Comparison of ENCODE assay signal across 8 mouse cellular contexts in genomic region chr9:66513150-66513549, GRCm38 (mm10). TPM values are rescaled to one million over a fixed set of nuclear protein-coding genes. Genes with fewer than 3 reads are reported as not detected.
DNase-seq lines count a peak whose midpoint lies in the region; ATAC-seq lines count a peak whose summit lies in the region.

No protein-coding gene starts in this region.

- peak; percentile 52 to 75 for DNase-seq in adrenal gland, adult (ENCODE audit: inconsistent age in 2 of 2, low spot score in 1 of 2)
- DNase-seq in adrenal gland, adult 8-10 months: no peak
- no peak for DNase-seq in midbrain, embryonic 11.5 days (ENCODE audit: low spot score, missing footprints)
- DNase-seq in midbrain, embryonic 10.5 days (ENCODE audit: low spot score): no peak
- peak; percentile 36 to 43 for DNase-seq in heart, adult 18-20 months
- DNase-seq in kidney, postnatal 25 days: peak; percentile 25 to 46
- DNase-seq in skeletal muscle tissue, adult 2 months (ENCODE audit: low read depth, low spot score): peak; percentile 30
- no peak for DNase-seq in spleen, adult 12 weeks (ENCODE audit: low spot score)

- no peak overlapping the region for H3K9ac ChIP-seq in midbrain, embryonic 11.5 days (ENCODE audit: low read length)

- H3K4me2 ChIP-seq in midbrain, embryonic 11.5 days: no peak overlapping the region

- ATAC-seq in midbrain, embryonic 11.5 days (ENCODE audit: low FRiP score): no peak

- no peak overlapping the region for H3K4me3 ChIP-seq in midbrain, embryonic 11.5 days (ENCODE audit: low read depth, low read length)
- no peak overlapping the region for H3K4me3 ChIP-seq in midbrain, embryonic 10.5 days

- H3K27me3 ChIP-seq in midbrain, embryonic 11.5 days (ENCODE audit: control insufficient read depth, insufficient read depth, low read length): no peaks in the 10 kb centered on the region
- no peaks in the 10 kb centered on the region for H3K27me3 ChIP-seq in midbrain, embryonic 10.5 days (ENCODE audit: low read depth, poor library complexity, severe bottlenecking)

- H3K27ac ChIP-seq in midbrain, embryonic 11.5 days (ENCODE audit: low read depth, low read length): peak overlapping the region; percentile 94; the same call in 1 of the 2 replicates
- H3K27ac ChIP-seq in midbrain, embryonic 10.5 days (replicated peaks): no peak overlapping the region

- H3K4me1 ChIP-seq in midbrain, embryonic 11.5 days (ENCODE audit: control insufficient read depth, insufficient read depth, low read length): peaks cover 20% of the 10 kb centered on the region
- peaks cover 44% of the 10 kb centered on the region for H3K4me1 ChIP-seq in midbrain, embryonic 10.5 days

- no peaks in the 10 kb centered on the region for H3K9me3 ChIP-seq in midbrain, embryonic 11.5 days (ENCODE audit: control insufficient read depth, low read length)
- no peaks in the 10 kb centered on the region for H3K9me3 ChIP-seq in midbrain, embryonic 10.5 days (replicated peaks)

- H3K36me3 ChIP-seq in midbrain, embryonic 11.5 days (ENCODE audit: control insufficient read depth, insufficient read depth, low read length): peaks cover 20% of the 10 kb centered on the region; the same call in 1 of the 2 replicates
- peaks cover 66% of the 10 kb centered on the region for H3K36me3 ChIP-seq in midbrain, embryonic 10.5 days

RNA-seq across cellular contexts. Expression of gene Fbxl22, which starts 1.2 kb away (rescaled TPM):
- under 1 TPM; 0.52 to 0.84 (median 0.65) TPM for total RNA-seq in adrenal gland, adult 8-10 months (2022)
- polyA plus RNA-seq in midbrain, embryonic 11.5 days (2014; fragmentation: Nextera tagmentation; extraction: Ambion mirVana): 1.8 and 2.1 TPM in 2 replicates
- 1.5 TPM in 2 replicates for polyA plus RNA-seq in midbrain, embryonic 10.5 days (2016; fragmentation: Nextera tagmentation; extraction: Ambion mirVana)
- 10 to 100 TPM; 35.6 to 38.2 TPM for total RNA-seq in heart, adult 18-20 months (2021)

Comparison
In these comparisons a context has a peak if more than half of its experiments do, and no peak if none do; other contexts are left out.
1. DNase-seq: peak in adrenal gland, adult (2 of 2), heart, adult 18-20 months (2 of 2), kidney, postnatal 25 days (2 of 2) and skeletal muscle tissue, adult 2 months (single experiment); none in adrenal gland, adult 8-10 months (single experiment), midbrain, embryonic 11.5 days (single experiment), midbrain, embryonic 10.5 days (single experiment) and spleen, adult 12 weeks (single experiment).
2. RNA of gene Fbxl22, which starts 1.2 kb away (total RNA-seq): 35.6 to 38.2 TPM in heart, adult 18-20 months; 0.52 to 0.84 TPM in adrenal gland, adult 8-10 months; every median in the first group is over 10 times any median in the second.